Mouse (Mus musculus): ENCODE measurements around the gene Fbxl5. TPM values are rescaled to one million over a fixed set of nuclear protein-coding genes. Genes with fewer than 3 reads are reported as not detected.

The Fbxl5 gene
- total RNA-seq, 2 experiments from 2014 or later, result 33.0 to 35.4 TPM

DNA sequence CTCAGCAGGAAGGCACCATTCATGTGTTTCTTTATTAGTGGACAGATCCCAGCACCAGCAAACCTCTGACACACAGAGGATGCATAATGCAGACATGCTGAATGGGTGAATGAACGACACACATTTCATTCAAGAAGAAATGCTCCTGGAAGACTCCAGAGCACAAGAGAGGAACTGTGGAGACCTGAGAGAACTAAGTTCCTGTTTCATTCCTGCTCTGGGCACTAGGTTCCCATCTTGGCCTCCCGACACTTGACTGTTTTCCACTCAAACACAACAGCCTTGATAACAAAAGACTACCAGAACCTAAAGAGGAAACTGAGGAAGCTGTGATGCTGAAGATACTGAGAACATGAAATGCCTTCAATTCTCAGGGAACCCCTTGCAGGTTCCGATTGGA, 26.8 kb upstream of the Fbxl5 start:
- no peak overlapping the region for H3K4me3 ChIP-seq
- no peak for TF ChIP-seq CTCF (IDR thresholded peaks at IDR 0.05)
- H3K27ac ChIP-seq, result no peak overlapping the region
- no peak for DNase-seq
- intact Hi-C loops (cut with DNase I), result no loop called here

- no peak overlapping the region for H3K27ac ChIP-seq
- no peak for DNase-seq
- no peak overlapping the region for H3K4me3 ChIP-seq
- TF ChIP-seq CTCF (IDR thresholded peaks at IDR 0.05), result no peak
- intact Hi-C loops (cut with DNase I), result no loop called here
Measured at GRCm38 (mm10) chr5:43847555-43847954, 26.1 kb upstream of the Fbxl5 start.

DNA sequence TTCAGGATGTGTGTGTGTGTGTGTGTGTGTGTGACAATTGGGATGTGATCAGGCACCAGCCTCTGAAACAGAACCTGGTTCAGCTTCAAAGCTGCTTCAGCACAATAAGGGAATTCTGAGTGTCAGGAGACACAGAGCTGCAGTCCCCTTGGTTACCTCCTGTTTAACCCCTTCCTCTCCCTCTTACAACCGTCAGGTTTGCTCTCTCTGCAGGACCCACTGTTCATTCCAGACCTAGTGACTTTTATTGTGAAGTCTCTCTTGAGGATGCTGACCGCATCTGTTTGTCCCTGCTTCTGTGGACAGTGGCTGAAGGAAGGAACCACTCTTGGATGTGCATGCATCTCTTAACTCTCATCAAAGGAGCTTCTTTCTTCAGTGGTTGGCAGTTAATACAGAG, 24.8 kb upstream of the Fbxl5 start:
- intact Hi-C loops (cut with DNase I), result no loop called here
- no peak for DNase-seq
- peak overlapping the region; percentile 68; the same call in 1 of the 2 replicates for H3K27ac ChIP-seq
- TF ChIP-seq CTCF (IDR thresholded peaks at IDR 0.05), result no peak
- no peak overlapping the region for H3K4me3 ChIP-seq

- Histone ChIP-seq H3K4me3 (no peak overlapping the region), H3K27ac (peak overlapping the region; percentile 68)
- no peak for TF ChIP-seq CTCF (IDR thresholded peaks at IDR 0.05)
- intact Hi-C loops (cut with DNase I), result no loop called here
- DNase-seq, result no peak
Measured at GRCm38 (mm10) chr5:43845646-43846045, 24.2 kb upstream of the Fbxl5 start.

DNA sequence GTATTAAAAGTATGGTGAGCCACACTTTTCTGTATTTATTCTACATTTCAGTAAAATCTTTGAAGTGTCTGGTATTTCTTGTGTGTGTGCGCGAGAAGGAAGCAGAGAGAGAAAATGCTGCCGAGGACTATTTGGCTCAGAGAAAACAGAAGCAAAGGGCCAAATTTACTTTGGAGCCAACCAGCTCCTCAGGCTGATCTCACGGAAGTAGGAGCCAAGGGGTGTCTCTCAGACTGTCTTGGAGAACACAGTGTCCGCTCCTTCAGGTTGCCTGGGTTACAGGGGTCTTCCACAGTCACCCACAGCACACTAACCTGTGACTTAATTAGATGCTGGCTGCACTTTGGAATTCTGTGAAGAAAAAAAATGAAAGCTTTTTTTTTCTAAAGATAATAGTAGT, 23.6 kb upstream of the Fbxl5 start:
- H3K27ac ChIP-seq, result peak overlapping the region; percentile 68

GRCm38 (mm10) chr5:43842576-43843155, 21.2 kb upstream of the Fbxl5 start:
- no peak for DNase-seq
- H3K27ac ChIP-seq, result no peak overlapping the region
- intact Hi-C loops (cut with DNase I), result loop anchor here (5.0 kb wide), 2 partner anchors 50 to 205 kb away; no protein-coding TSS in a partner anchor
- no peak for TF ChIP-seq CTCF (IDR thresholded peaks at IDR 0.05)
- no peak overlapping the region for H3K4me3 ChIP-seq

More for the DNA sequence above, 23.6 kb upstream of the Fbxl5 start:
- peak; percentile 32 for DNase-seq
- no peak for TF ChIP-seq CTCF (IDR thresholded peaks at IDR 0.05)
- H3K4me3 ChIP-seq, result no peak overlapping the region
- intact Hi-C loops (cut with DNase I), result no loop called here

- intact Hi-C loops (cut with DNase I), result loop anchor here (5.0 kb wide), 2 partner anchors 50 to 205 kb away; no protein-coding TSS in a partner anchor
- peak overlapping the region; percentile 72 for H3K27ac ChIP-seq
- DNase-seq, result peak; percentile 24
- no peak for TF ChIP-seq CTCF (IDR thresholded peaks at IDR 0.05)
- peak overlapping the region; percentile 74 for H3K4me3 ChIP-seq
Measured at GRCm38 (mm10) chr5:43842011-43842285, 20.5 kb upstream of the Fbxl5 start.

GRCm38 (mm10) chr5:43841144-43842010, 19.9 kb upstream of the Fbxl5 start:
- TF ChIP-seq CTCF (IDR thresholded peaks at IDR 0.05), result peak; percentile 98
- peak; percentile 27 for DNase-seq
- intact Hi-C loops (cut with DNase I), result loop anchor here (1.0 to 5.0 kb wide), 3 partner anchors 51 to 206 kb away; no protein-coding TSS in a partner anchor
- Histone ChIP-seq H3K4me3 (peak overlapping the region; percentile 74), H3K27ac (peak overlapping the region; percentile 72)

DNA sequence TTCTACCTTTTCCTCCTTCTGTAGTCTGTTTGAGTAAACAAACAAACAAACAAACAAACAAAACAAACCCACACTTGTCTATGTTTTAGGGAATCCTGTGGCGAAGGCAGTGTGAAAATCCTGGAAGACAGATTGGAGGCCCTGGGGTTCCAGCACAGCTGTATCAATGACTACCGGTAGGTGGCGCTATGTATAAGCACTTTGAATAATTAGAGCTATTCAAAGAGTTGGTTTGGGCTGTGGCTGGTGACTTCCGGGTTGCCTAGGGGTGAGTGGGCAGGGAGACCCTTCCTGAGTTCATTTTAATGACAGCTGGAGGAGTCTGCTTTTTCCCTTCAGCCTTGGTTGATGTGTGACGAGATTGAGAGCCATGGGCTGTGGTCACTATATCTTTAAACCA, 15.9 kb upstream of the Fbxl5 start:
- TF ChIP-seq CTCF (IDR thresholded peaks at IDR 0.05), result peak; percentile 83
- intact Hi-C loops (cut with DNase I), result no loop called here
- peak; percentile 48 for DNase-seq
- Histone ChIP-seq H3K4me3 (no peak overlapping the region), H3K27ac (no peak overlapping the region)

DNA sequence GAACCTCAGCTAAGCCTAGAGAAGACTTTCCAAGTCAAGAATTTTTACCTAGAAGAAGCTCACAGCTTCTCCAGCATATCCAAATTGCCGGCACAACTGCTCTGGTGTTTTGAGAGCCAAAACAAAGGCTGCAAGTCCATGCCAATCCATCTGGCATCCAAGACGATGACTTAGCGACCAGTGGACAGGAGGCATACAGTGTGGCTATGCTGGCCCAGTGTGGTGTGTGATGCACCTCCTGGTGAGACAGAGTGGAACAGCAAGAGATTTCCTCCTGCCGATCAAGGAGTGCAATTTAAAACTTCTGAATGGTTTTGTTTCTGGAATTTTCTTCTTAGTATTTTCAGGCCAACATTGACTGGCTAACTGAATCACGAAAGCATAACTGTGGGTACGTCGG, 15.2 kb upstream of the Fbxl5 start:
- Histone ChIP-seq H3K4me3 (no peak overlapping the region), H3K27ac (no peak overlapping the region)
- DNase-seq, result no peak
- no peak; the same call in 1 of the 2 replicates for TF ChIP-seq CTCF (IDR thresholded peaks at IDR 0.05)
- intact Hi-C loops (cut with DNase I), result no loop called here

GRCm38 (mm10) chr5:43827366-43827765, 5.9 kb upstream of the Fbxl5 start:
- intact Hi-C loops (cut with DNase I), result no loop called here

GRCm38 (mm10) chr5:43826883-43827282, 5.4 kb upstream of the Fbxl5 start:
- TF ChIP-seq CTCF (IDR thresholded peaks at IDR 0.05), result no peak
- intact Hi-C loops (cut with DNase I), result no loop called here
- DNase-seq, result no peak
- H3K27ac ChIP-seq, result no peak overlapping the region
- H3K4me3 ChIP-seq, result no peak overlapping the region

More at GRCm38 (mm10) chr5:43827366-43827765, 5.9 kb upstream of the Fbxl5 start:
- H3K27ac ChIP-seq, result no peak overlapping the region
- no peak for DNase-seq
- TF ChIP-seq CTCF (IDR thresholded peaks at IDR 0.05), result no peak
- no peak overlapping the region for H3K4me3 ChIP-seq

- H3K4me3 ChIP-seq, result no peak overlapping the region
- no peak for DNase-seq
- no peak overlapping the region for H3K27ac ChIP-seq
- intact Hi-C loops (cut with DNase I), result no loop called here
- no peak for TF ChIP-seq CTCF (IDR thresholded peaks at IDR 0.05)
Measured at GRCm38 (mm10) chr5:43824580-43824979, 3.1 kb upstream of the Fbxl5 start.

Measured in gastrocnemius, adult 2 months (tissue).